Mouse (Mus musculus): ENCODE data around the gene Nrxn2.

- TF ChIP-seq POLR2A (IDR thresholded peaks at IDR 0.05; ENCODE audit: borderline replicate concordance, extremely low read depth, low read depth, low read length), result no peak
- TF ChIP-seq CTCF (IDR thresholded peaks at IDR 0.05; ENCODE audit: insufficient read depth, low read length), result no peak
Observed at GRCm38 (mm10) chr19:6449841-6450240, 31.3 kb downstream of the Nrxn2 start.

Measured in lung, adult 2 months (tissue).